Mouse (Mus musculus) E14TG2a.4 (cell line): Measurements from ENCODE around the gene Prss16.
A peak's percentile ranks its signal among the peaks of the same experiment; 100 is the strongest.

Experiments
- H3K27me3 ChIP-seq: 2 replicates; pipeline ENCODE4 v1.6.1; 2014; ENCODE audit warnings: low read length, control low read depth; ENCODE audit not compliant: insufficient read depth
- H3K36me3 ChIP-seq: 2 replicates; pipeline ENCODE4 v1.6.1; 2014; ENCODE audit warnings: low read length, control low read depth; ENCODE audit not compliant: insufficient read depth
- H3K4me1 ChIP-seq: replicated peaks from 2 replicates; pipeline ENCODE4 v1.6.1; 2014; ENCODE audit warnings: low read depth, low read length, control low read depth
- H3K4me3 ChIP-seq: replicated peaks from 2 replicates; pipeline ENCODE4 v1.5.1; 2014; ENCODE audit warnings: mild to moderate bottlenecking, low read length
- H3K9me3 ChIP-seq: 2 replicates; pipeline ENCODE4 v1.6.1; 2014; ENCODE audit warnings: low read length, control low read depth
- CTCF ChIP-seq: conservative IDR thresholded peaks from 2 replicates; pipeline ENCODE4 v1.5.1; 2014; ENCODE audit warnings: low read length
- NANOG ChIP-seq: IDR thresholded peaks from 2 replicates; pipeline ENCODE4 v1.6.1; 2014; ENCODE audit warnings: borderline replicate concordance, low read length, mixed read lengths
- POU5F1 ChIP-seq: IDR thresholded peaks from 2 replicates; pipeline ENCODE4 v1.6.1; 2014; ENCODE audit warnings: low read length, borderline replicate concordance

The Prss16 gene

GRCm38 (mm10) chr13:21996101-21996839 is 13.3 kb downstream of the Prss16 start:
- TF ChIP-seq CTCF = no peak
- TF ChIP-seq POU5F1 = no peak
- no peak for TF ChIP-seq NANOG
- Histone ChIP-seq H3K9me3 (peaks cover 1% of the 10 kb centered on the region; the same call in 1 of the 2 replicates), H3K4me3 (peak overlapping the region; percentile 78), H3K36me3 (no peaks in the 10 kb centered on the region), H3K4me1 (peaks cover 55% of the 10 kb centered on the region), H3K27me3 (peaks cover 57% of the 10 kb centered on the region)

- Histone ChIP-seq H3K27me3 (peaks cover 49% of the 10 kb centered on the region), H3K9me3 (peaks cover 6% of the 10 kb centered on the region; the same call in 1 of the 2 replicates), H3K4me1 (peaks cover 52% of the 10 kb centered on the region), H3K4me3 (peak overlapping the region; percentile 78), H3K36me3 (no peaks in the 10 kb centered on the region)
- no peak for TF ChIP-seq POU5F1
- TF ChIP-seq NANOG = no peak
- TF ChIP-seq CTCF = no peak
Observed at GRCm38 (mm10) chr13:21995331-21995914, 14.1 kb downstream of the Prss16 start.

GRCm38 (mm10) chr13:21994896-21995295 is 14.6 kb downstream of the Prss16 start:
- H3K4me3 ChIP-seq = peak overlapping the region; percentile 78
- H3K27me3 ChIP-seq = peaks cover 45% of the 10 kb centered on the region
- H3K4me1 ChIP-seq = peaks cover 52% of the 10 kb centered on the region
- TF ChIP-seq CTCF (no peak), POU5F1 (no peak)
- peaks cover 6% of the 10 kb centered on the region; the same call in 1 of the 2 replicates for H3K9me3 ChIP-seq
- H3K36me3 ChIP-seq = no peaks in the 10 kb centered on the region

GRCm38 (mm10) chr13:21993957-21994738 is 15.4 kb downstream of the Prss16 start:
- no peak for TF ChIP-seq NANOG
- TF ChIP-seq CTCF = no peak
- no peak for TF ChIP-seq POU5F1
- Histone ChIP-seq H3K4me3 (peak overlapping the region; percentile 78), H3K4me1 (peaks cover 52% of the 10 kb centered on the region), H3K36me3 (no peaks in the 10 kb centered on the region), H3K27me3 (peaks cover 38% of the 10 kb centered on the region), H3K9me3 (peaks cover 6% of the 10 kb centered on the region; the same call in 1 of the 2 replicates)

- Histone ChIP-seq H3K4me1 (peaks cover 43% of the 10 kb centered on the region), H3K9me3 (peaks cover 6% of the 10 kb centered on the region; the same call in 1 of the 2 replicates), H3K36me3 (no peaks in the 10 kb centered on the region), H3K4me3 (no peak overlapping the region), H3K27me3 (peaks cover 22% of the 10 kb centered on the region)
- TF ChIP-seq CTCF (no peak), POU5F1 (no peak), NANOG (no peak)
Observed at GRCm38 (mm10) chr13:21992550-21992949, 17.0 kb downstream of the Prss16 start.

- peaks cover 68% of the 10 kb centered on the region for H3K27me3 ChIP-seq
- H3K4me1 ChIP-seq = peaks cover 19% of the 10 kb centered on the region
- no peak overlapping the region for H3K4me3 ChIP-seq
- H3K36me3 ChIP-seq = no peaks in the 10 kb centered on the region
- H3K9me3 ChIP-seq = no peaks in the 10 kb centered on the region
- TF ChIP-seq POU5F1 = no peak
- no peak for TF ChIP-seq CTCF
- no peak for TF ChIP-seq NANOG
Observed at GRCm38 (mm10) chr13:21984486-21984885, 25.1 kb downstream of the Prss16 start.

- Histone ChIP-seq H3K36me3 (no peaks in the 10 kb centered on the region), H3K27me3 (peaks cover 71% of the 10 kb centered on the region), H3K4me1 (peaks cover 26% of the 10 kb centered on the region), H3K4me3 (peak overlapping the region; percentile 82), H3K9me3 (no peaks in the 10 kb centered on the region)
- no peak for TF ChIP-seq POU5F1
- TF ChIP-seq NANOG = no peak
- no peak for TF ChIP-seq CTCF
Observed at GRCm38 (mm10) chr13:21981803-21982193, 27.7 kb downstream of the Prss16 start.

GRCm38 (mm10) chr13:21980981-21981802 is 28.4 kb downstream of the Prss16 start, which contains the start of gene Pom121l2:
TSS of gene Pom121l2 (plus strand) at chr13:21981194.
- no peak for TF ChIP-seq POU5F1
- TF ChIP-seq CTCF = no peak
- TF ChIP-seq NANOG = no peak
- Histone ChIP-seq H3K36me3 (no peaks in the 10 kb centered on the region), H3K9me3 (no peaks in the 10 kb centered on the region)

More at GRCm38 (mm10) chr13:21980981-21981802, 28.4 kb downstream of the Prss16 start, which contains the start of gene Pom121l2:
- peaks cover 32% of the 10 kb centered on the region for H3K4me1 ChIP-seq
- peak within 1 kb of the TSS; percentile 82 for H3K4me3 ChIP-seq
- H3K27me3 ChIP-seq = peaks cover 66% of the 10 kb centered on the region
